Mouse (Mus musculus) forebrain, embryonic 11.5 days (tissue): ENCODE measurements around the gene Fbxl16. TPM values are rescaled to one million over a fixed set of nuclear protein-coding genes. Genes with fewer than 3 reads are reported as not detected.

Experiments
- ATAC-seq: fragments of 200-750 bp; cut with Nextera tagmentation; replicated peaks from 2 replicates; pipeline ENCODE4 v1.8.0; 2017; ENCODE audit warnings: moderate TSS enrichment; ENCODE audit not compliant: low FRiP score
- DNase-seq: peaks from one replicate; pipeline ENCODE4 v3.0.0-alpha.2; 2017; ENCODE audit warnings: low spot score
- H3K27ac ChIP-seq: fragments of 300-500 bp; sonication (generic); 2 replicates; pipeline ENCODE4 v1.5.1; 2014; ENCODE audit warnings: low read depth, low read length
- H3K27me3 ChIP-seq: fragments of 300-500 bp; sonication (generic); 2 replicates; pipeline ENCODE4 v1.6.1; 2014; ENCODE audit warnings: mild to moderate bottlenecking, low read length, mixed read lengths; ENCODE audit not compliant: control insufficient read depth, insufficient read depth
- H3K36me3 ChIP-seq: fragments of 300-500 bp; sonication (generic); 2 replicates; pipeline ENCODE4 v1.6.1; 2014; ENCODE audit warnings: mild to moderate bottlenecking, low read length, moderate library complexity, mixed read lengths; ENCODE audit not compliant: control insufficient read depth, insufficient read depth
- H3K4me1 ChIP-seq: fragments of 300-500 bp; sonication (generic); replicated peaks from 2 replicates; pipeline ENCODE4 v1.6.1; 2014; ENCODE audit warnings: low read length, mixed read lengths; ENCODE audit not compliant: control insufficient read depth, insufficient read depth
- H3K4me2 ChIP-seq: fragments of 300-500 bp; sonication (generic); 2 replicates; pipeline ENCODE4 v1.6.1; 2014; ENCODE audit warnings: low read depth, mild to moderate bottlenecking, low read length, moderate library complexity, mixed read lengths; ENCODE audit not compliant: severe bottlenecking
- H3K4me3 ChIP-seq: fragments of 300-500 bp; sonication (generic); 2 replicates; pipeline ENCODE4 v1.5.1; 2014; ENCODE audit warnings: low read depth, low read length
- H3K9ac ChIP-seq: fragments of 300-500 bp; sonication (generic); 2 replicates; pipeline ENCODE4 v1.6.1; 2014; ENCODE audit warnings: low read length
- H3K9me3 ChIP-seq: fragments of 300-500 bp; sonication (generic); 2 replicates; pipeline ENCODE4 v1.6.1; 2016; ENCODE audit warnings: low read length, mixed read lengths; ENCODE audit not compliant: control insufficient read depth
- WGBS: fragments of 180-500 bp; shearing (Covaris S2); extraction: QIAGEN DNeasy Blood & Tissue Kit; methylation state at CpG from one replicate; pipeline ENCODE4 v1.1.7; 2014; 5-methylcytosine and 5-hydroxymethylcytosine counted together
- polyA plus RNA-seq: library from polyadenylated mRNA; unstranded; fragments of >200 nt; fragmentation: Nextera tagmentation; extraction: Ambion mirVana; gene quantifications from 2 replicates; pipeline ENCODE4 v1.2.1, GENCODE M21; 2014

Gene Fbxl16
- polyA plus RNA-seq, 1 experiment from 2014 or later = 13.6 TPM

DNA sequence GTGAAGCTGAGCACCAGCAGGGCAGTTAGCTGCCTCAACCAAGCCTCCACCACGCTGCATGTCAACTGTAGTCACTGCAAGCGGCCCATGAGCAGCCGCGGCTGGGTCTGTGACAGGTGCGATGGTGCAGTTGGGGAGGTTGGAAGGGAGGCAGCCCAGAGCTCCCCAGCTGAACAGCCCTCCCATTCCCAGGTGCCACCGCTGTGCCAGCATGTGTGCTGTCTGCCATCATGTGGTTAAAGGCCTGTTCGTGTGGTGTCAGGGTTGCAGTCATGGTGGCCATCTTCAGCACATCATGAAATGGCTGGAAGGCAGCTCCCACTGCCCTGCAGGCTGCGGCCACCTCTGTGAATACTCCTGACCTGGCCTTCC is 19.3 kb downstream of the Fbxl16 start:
- no peak for ATAC-seq
- peak; percentile 55 for DNase-seq
- H3K4me3 ChIP-seq = peak overlapping the region; percentile 52
- H3K4me1 ChIP-seq = peaks cover 31% of the 10 kb centered on the region
- H3K27ac ChIP-seq = no peak overlapping the region; the same call in 1 of the 2 replicates
- no peaks in the 10 kb centered on the region for H3K27me3 ChIP-seq
- H3K9me3 ChIP-seq = no peaks in the 10 kb centered on the region
- peaks cover 9% of the 10 kb centered on the region; the same call in 1 of the 2 replicates for H3K36me3 ChIP-seq
- peak overlapping the region; percentile 86; the same call in 1 of the 2 replicates for H3K4me2 ChIP-seq
- 86% methylated on average over 8 of the region's 8 CpGs for WGBS
- H3K9ac ChIP-seq = no peak overlapping the region; the same call in 1 of the 2 replicates

- DNase-seq (peak; percentile 85), ATAC-seq (peak; percentile 48)
- under 1% methylated on average over 32 of the region's 32 CpGs for WGBS
- Histone ChIP-seq H3K27me3 (no peaks in the 10 kb centered on the region), H3K36me3 (peaks cover 9% of the 10 kb centered on the region; the same call in 1 of the 2 replicates), H3K9ac (peak within 1 kb of the TSS; percentile 79), H3K4me1 (peaks cover 33% of the 10 kb centered on the region), H3K27ac (peak within 1 kb of the TSS; percentile 75), H3K4me2 (peak within 1 kb of the TSS; percentile 86), H3K9me3 (no peaks in the 10 kb centered on the region), H3K4me3 (peak within 1 kb of the TSS; percentile 52)
Measured at GRCm38 (mm10) chr17:25828712-25829557, 20.1 kb downstream of the Fbxl16 start, which contains the start of gene Jmjd8. Gene Jmjd8 (plus strand): TSS chr17:25828867.

DNA sequence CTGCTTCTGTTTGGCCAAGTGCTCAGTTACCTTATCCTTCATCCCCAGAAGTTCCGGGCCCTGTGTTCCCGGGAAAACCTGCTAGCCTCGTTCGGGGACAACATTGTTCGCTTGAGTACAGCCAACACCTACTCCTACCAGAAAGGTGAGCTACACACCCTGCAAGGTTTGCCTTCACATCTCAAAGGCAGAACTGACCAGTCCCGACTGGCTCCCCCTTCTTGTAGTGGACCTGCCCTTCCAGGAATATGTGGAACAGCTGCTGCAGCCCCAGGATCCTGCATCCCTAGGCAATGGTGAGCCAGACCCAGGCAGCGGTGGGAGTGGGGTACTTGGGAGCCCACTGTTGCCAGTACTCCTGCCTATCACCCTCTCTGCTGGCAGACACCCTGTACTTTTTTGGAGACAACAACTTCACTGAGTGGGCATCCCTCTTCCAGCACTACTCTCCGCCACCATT is 20.7 kb downstream of the Fbxl16 start:
- Histone ChIP-seq H3K4me3 (peak overlapping the region; percentile 52), H3K27me3 (no peaks in the 10 kb centered on the region), H3K36me3 (peaks cover 9% of the 10 kb centered on the region; the same call in 1 of the 2 replicates), H3K9ac (peak overlapping the region; percentile 79), H3K27ac (peak overlapping the region; percentile 75), H3K9me3 (no peaks in the 10 kb centered on the region), H3K4me1 (peaks cover 34% of the 10 kb centered on the region), H3K4me2 (peak overlapping the region; percentile 86)
- peak; percentile 58 for DNase-seq
- WGBS = 47% methylated on average over 8 of the region's 8 CpGs
- ATAC-seq = no peak

GRCm38 (mm10) chr17:25830200-25830753 is 21.4 kb downstream of the Fbxl16 start:
- H3K27ac ChIP-seq = no peak overlapping the region
- H3K9ac ChIP-seq = no peak overlapping the region; the same call in 1 of the 2 replicates
- peak overlapping the region; percentile 52 for H3K4me3 ChIP-seq
- 84% methylated on average over 4 of the region's 4 CpGs for WGBS
- DNase-seq (no peak), ATAC-seq (no peak)
- H3K9me3 ChIP-seq = no peaks in the 10 kb centered on the region
- no peaks in the 10 kb centered on the region for H3K27me3 ChIP-seq
- H3K36me3 ChIP-seq = peaks cover 9% of the 10 kb centered on the region; the same call in 1 of the 2 replicates
- H3K4me2 ChIP-seq = peak overlapping the region; percentile 86
- peaks cover 37% of the 10 kb centered on the region for H3K4me1 ChIP-seq

DNA sequence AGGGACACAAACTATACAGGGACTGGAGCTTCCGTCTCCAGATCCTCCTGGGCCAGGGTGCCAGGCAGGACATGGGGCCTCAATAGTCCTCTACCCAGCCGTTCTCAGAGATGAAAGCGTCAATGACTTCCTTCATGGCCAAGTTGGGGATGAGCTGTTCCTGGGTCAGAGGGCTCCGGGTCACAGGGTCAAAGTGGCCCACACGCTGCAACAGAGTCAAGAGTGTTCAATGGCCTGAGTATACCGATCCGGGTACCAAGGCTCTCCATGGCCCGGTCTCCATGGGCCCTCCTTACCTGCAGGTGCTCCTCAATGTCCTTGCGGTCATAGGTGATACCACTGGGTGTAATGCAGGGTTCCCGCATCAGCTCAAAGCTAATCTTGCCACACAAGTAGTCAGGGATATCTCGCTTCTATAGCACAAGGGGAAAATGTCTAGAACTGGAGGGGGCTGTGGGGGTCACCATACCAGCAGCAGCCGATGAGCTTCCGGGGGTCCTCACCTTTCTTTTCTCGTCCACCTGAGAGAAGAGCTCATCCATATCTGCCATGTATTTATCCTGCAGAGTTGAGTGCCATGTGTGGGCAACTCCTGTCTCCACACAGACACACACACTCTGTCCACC is 22.0 kb downstream of the Fbxl16 start:
- WGBS = 89% methylated on average over 14 of the region's 14 CpGs
- H3K4me2 ChIP-seq = no peak overlapping the region
- H3K4me1 ChIP-seq = peaks cover 37% of the 10 kb centered on the region
- DNase-seq (peak; percentile 55), ATAC-seq (no peak)
- H3K27ac ChIP-seq = no peak overlapping the region
- no peak overlapping the region for H3K9ac ChIP-seq
- H3K9me3 ChIP-seq = no peaks in the 10 kb centered on the region
- peaks cover 9% of the 10 kb centered on the region; the same call in 1 of the 2 replicates for H3K36me3 ChIP-seq
- peak overlapping the region; percentile 83 for H3K4me3 ChIP-seq
- no peaks in the 10 kb centered on the region for H3K27me3 ChIP-seq

- no peaks in the 10 kb centered on the region for H3K27me3 ChIP-seq
- H3K4me1 ChIP-seq = peaks cover 41% of the 10 kb centered on the region
- no peak overlapping the region for H3K27ac ChIP-seq
- H3K4me3 ChIP-seq = peak overlapping the region; percentile 83
- peak overlapping the region; percentile 87 for H3K9ac ChIP-seq
- peaks cover 9% of the 10 kb centered on the region; the same call in 1 of the 2 replicates for H3K36me3 ChIP-seq
- WGBS = 70% methylated on average over 21 of the region's 21 CpGs
- H3K9me3 ChIP-seq = no peaks in the 10 kb centered on the region
- no peak for ATAC-seq
- peak overlapping the region; percentile 76 for H3K4me2 ChIP-seq
- peak; percentile 57 for DNase-seq
Measured at GRCm38 (mm10) chr17:25831451-25832281, 22.8 kb downstream of the Fbxl16 start.

DNA sequence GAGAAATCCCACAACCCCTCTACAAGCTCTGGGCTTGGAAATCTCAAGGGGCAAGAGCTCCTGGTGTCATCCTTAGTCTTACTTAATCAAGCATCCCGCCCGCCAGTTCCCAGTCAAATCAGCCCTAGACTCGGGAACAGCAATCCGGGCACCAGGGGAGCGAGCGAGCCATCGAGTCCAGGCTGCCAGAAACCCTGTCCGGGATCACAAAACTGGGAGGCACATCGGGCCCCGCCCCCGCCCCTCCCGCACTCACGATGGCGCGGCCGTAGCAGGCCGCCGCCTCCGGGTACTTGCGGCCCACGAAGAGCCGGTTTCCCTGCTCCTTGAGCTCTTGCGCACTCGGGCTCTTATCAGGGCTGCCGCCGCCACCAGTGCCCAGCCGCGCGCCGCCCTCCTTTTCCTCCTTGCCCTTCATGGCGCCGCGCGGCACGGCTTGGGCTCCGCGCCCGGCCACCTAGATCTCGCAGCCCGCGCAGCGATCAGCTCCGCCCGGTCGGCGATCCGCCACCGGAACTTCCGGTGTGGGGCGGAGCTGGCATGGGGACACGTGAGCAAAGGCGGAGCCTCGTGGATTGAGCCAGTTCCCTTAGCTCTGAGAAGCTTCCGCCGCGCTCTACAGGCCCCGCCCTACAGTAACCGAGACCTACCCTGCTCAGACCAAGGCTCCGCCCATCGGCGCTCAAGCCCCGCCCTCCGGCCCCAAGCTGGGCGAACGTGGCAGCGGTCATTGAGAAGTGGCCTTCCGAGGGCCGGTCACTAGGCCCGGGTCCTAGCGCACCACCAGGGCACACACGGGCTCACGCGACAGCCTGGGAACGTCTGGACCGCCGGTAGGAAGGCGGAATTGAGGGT is 23.8 kb downstream of the Fbxl16 start:
- ATAC-seq = peak; percentile 89
- under 1% methylated on average over 71 of the region's 77 CpGs for WGBS

More for the DNA sequence above, 23.8 kb downstream of the Fbxl16 start:
- H3K27ac ChIP-seq = peak overlapping the region; percentile 96
- peak overlapping the region; percentile 83 for H3K4me3 ChIP-seq
- peak; percentile 99 for DNase-seq
- H3K4me2 ChIP-seq = peak overlapping the region; percentile 95
- H3K27me3 ChIP-seq = no peaks in the 10 kb centered on the region
- peaks cover 49% of the 10 kb centered on the region for H3K4me1 ChIP-seq
- H3K9ac ChIP-seq = peak overlapping the region; percentile 87
- no peaks in the 10 kb centered on the region for H3K9me3 ChIP-seq
- H3K36me3 ChIP-seq = peaks cover 9% of the 10 kb centered on the region; the same call in 1 of the 2 replicates
